Mouse (Mus musculus) forebrain, embryonic 14.5 days (tissue): Measurements from ENCODE around the gene Rnf181. TPM values are rescaled to one million over a fixed set of nuclear protein-coding genes. Genes with fewer than 3 reads are reported as not detected.

ENCODE experiments used
- ATAC-seq: fragments of 200-750 bp; cut with Nextera tagmentation; 2 replicates; pipeline ENCODE4 v1.8.0; 2017; ENCODE audit warnings: mild to moderate bottlenecking, moderate library complexity
- DNase-seq: peaks from one replicate; pipeline ENCODE4 v3.0.0-alpha.2; 2015; ENCODE audit warnings: low spot score
- H3K27ac ChIP-seq: fragments of 300-500 bp; sonication (generic); 2 replicates; pipeline ENCODE4 v1.5.1; 2014; ENCODE audit warnings: low read depth, mild to moderate bottlenecking, control low read depth, low read length, moderate library complexity
- H3K27me3 ChIP-seq: fragments of 300-500 bp; sonication (generic); replicated peaks from 2 replicates; pipeline ENCODE4 v1.6.1; 2014; ENCODE audit warnings: low read length, control low read depth, mixed read lengths; ENCODE audit not compliant: control insufficient read depth, insufficient read depth
- H3K36me3 ChIP-seq: fragments of 300-500 bp; sonication (generic); 2 replicates; pipeline ENCODE4 v1.6.1; 2014; ENCODE audit warnings: low read length, control low read depth; ENCODE audit not compliant: control insufficient read depth, insufficient read depth
- H3K4me1 ChIP-seq: fragments of 300-500 bp; sonication (generic); 2 replicates; pipeline ENCODE4 v1.6.1; 2014; ENCODE audit warnings: antibody characterized with exemption, low read length, control low read depth; ENCODE audit not compliant: control insufficient read depth, insufficient read depth
- H3K4me2 ChIP-seq: fragments of 300-500 bp; sonication (generic); 2 replicates; pipeline ENCODE4 v1.6.1; 2014; ENCODE audit warnings: mild to moderate bottlenecking, control low read depth, low read length
- H3K4me3 ChIP-seq: fragments of 300-500 bp; sonication (generic); 2 replicates; pipeline ENCODE4 v1.5.1; 2014; ENCODE audit warnings: low read depth, low read length, control low read depth
- H3K9ac ChIP-seq: fragments of 300-500 bp; sonication (generic); 2 replicates; pipeline ENCODE4 v1.6.1; 2014; ENCODE audit warnings: mild to moderate bottlenecking, low read length, control low read depth, moderate library complexity
- H3K9me3 ChIP-seq: fragments of 300-500 bp; sonication (generic); replicated peaks from 2 replicates; pipeline ENCODE4 v1.6.1; 2016; ENCODE audit warnings: low read length, control low read depth, mixed read lengths; ENCODE audit not compliant: control insufficient read depth
- WGBS: fragments of 180-500 bp; shearing (Covaris S2); extraction: QIAGEN DNeasy Blood & Tissue Kit; methylation state at CpG from one replicate; pipeline ENCODE4 v1.1.7; 2014; 5-methylcytosine and 5-hydroxymethylcytosine counted together
- polyA plus RNA-seq: library from polyadenylated mRNA; unstranded; fragments of >200 nt; fragmentation: Nextera tagmentation; extraction: Ambion mirVana; gene quantifications from 2 replicates; pipeline ENCODE4 v1.2.1, GENCODE M21; 2014

The Rnf181 gene
- polyA plus RNA-seq, 1 experiment from 2014 or later: 123 TPM

DNA sequence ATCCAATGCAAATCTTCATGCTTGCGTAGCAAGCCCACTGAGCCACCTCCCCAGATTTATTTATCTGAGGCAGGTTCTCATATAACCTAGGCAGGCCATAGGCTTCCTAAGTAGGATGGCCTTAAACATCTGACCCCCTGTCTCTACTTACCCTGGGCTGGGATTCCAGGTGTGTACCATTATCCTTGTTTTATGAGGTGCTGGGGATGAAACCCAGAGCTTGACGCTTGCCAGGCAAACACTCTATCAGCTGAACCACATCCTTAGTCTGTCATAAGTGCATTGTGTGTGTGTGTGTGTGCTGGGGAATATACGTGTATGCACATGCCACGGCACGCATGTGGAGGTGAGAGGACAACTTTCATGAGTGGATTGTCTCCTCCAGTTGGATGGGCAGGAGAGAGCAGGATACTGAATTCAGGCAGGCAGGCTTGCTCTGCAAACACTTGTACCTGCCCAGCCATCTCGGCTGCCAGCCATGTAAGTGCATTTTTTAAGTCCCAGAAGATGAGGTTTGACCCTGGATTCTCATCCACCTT, 22.1 kb upstream of the Rnf181 start:
- 93% methylated on average over 6 of the region's 6 CpGs for WGBS
- Histone ChIP-seq H3K36me3 (no peaks in the 10 kb centered on the region), H3K4me1 (peaks cover 10% of the 10 kb centered on the region; the same call in 1 of the 2 replicates), H3K4me3 (no peak overlapping the region), H3K4me2 (no peak overlapping the region), H3K27ac (no peak overlapping the region), H3K9me3 (no peaks in the 10 kb centered on the region), H3K9ac (no peak overlapping the region), H3K27me3 (0 out of 2 replicates have a peak, but pooled peaks cover 4% of the 10 kb centered on the region)
- no peak for DNase-seq
- ATAC-seq: no peak

DNA sequence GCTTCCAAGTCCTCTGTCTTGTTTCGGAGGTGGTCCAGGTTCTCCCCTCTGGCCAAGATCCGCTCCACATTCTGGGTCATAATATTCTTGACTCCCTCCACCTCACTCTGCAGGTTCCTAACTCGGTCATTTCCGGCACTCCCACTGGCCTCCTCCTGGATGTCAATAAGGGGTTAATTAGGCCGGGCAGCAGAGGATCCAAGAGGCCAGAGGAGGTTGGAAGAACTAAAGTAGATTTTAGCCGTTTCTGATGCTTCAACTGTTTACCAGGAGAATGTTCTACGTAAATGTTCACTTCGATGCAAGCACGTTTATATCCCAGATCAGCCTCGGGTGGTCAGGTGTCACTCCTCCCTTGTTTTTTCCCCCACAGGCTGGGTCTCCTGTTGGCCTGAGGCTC, 21.5 kb upstream of the Rnf181 start:
- DNase-seq: no peak
- H3K27ac ChIP-seq: no peak overlapping the region
- H3K4me1 ChIP-seq: peaks cover 10% of the 10 kb centered on the region; the same call in 1 of the 2 replicates
- 65% methylated on average over 10 of the region's 10 CpGs for whole genome bisulfite sequencing
- ATAC-seq: no peak
- no peak overlapping the region for H3K9ac ChIP-seq
- H3K9me3 ChIP-seq: no peaks in the 10 kb centered on the region
- no peaks in the 10 kb centered on the region for H3K36me3 ChIP-seq
- H3K4me3 ChIP-seq: no peak overlapping the region
- H3K27me3 ChIP-seq: 0 out of 2 replicates have a peak, but pooled peaks cover 4% of the 10 kb centered on the region
- H3K4me2 ChIP-seq: no peak overlapping the region

DNA sequence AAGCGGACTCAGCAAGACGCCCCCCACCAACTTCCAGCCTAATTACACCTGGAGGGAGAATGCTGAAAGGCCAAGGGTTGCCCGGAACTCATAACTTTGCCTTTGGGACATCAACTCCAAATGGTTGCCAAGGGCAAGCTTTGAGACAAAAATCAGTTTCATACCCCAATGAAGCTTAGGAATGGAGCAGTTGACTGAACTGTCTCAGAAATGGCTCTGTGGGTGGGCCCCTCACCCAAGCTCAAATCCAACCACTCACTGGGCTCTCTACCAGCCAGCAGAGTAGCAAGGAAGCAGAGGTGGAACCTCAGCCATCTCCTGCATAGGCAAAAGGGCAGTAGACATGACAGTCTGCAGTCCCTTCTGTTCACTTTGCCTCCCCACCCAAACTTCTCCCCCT, 21.1 kb upstream of the Rnf181 start:
- Histone ChIP-seq H3K9me3 (no peaks in the 10 kb centered on the region), H3K9ac (no peak overlapping the region)

DNA sequence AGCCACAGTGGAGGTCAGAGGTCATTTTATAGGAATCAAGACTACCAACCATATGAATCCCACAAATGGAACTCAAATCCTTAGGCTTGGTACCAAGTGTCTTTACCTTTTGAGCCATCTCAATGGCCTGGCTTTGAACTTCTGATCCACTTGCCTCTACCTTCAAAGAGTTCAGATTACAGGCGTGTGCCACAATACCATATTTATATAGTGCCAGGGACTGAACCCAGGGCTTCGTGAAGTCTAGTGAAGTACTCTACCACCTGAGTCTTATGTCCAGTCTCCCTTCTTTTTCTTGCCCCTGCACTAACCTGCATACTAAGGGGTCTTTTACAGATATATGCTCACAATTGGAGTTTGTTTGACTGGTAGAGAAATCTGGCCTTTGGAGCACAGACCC, 19.8 kb upstream of the Rnf181 start:
- 0 out of 2 replicates have a peak, but pooled peaks cover 4% of the 10 kb centered on the region for H3K27me3 ChIP-seq
- 94% methylated on average over 2 of the region's 2 CpGs for WGBS
- ATAC-seq: no peak
- no peaks in the 10 kb centered on the region for H3K36me3 ChIP-seq
- no peak for DNase-seq
- no peak overlapping the region for H3K27ac ChIP-seq
- H3K9me3 ChIP-seq: no peaks in the 10 kb centered on the region
- H3K4me1 ChIP-seq: peaks cover 10% of the 10 kb centered on the region; the same call in 1 of the 2 replicates
- H3K9ac ChIP-seq: no peak overlapping the region
- no peak overlapping the region for H3K4me2 ChIP-seq
- no peak overlapping the region for H3K4me3 ChIP-seq

More for the DNA sequence above, 21.1 kb upstream of the Rnf181 start:
- no peak overlapping the region for H3K27ac ChIP-seq
- ATAC-seq (no peak), DNase-seq (no peak)
- H3K27me3 ChIP-seq: 0 out of 2 replicates have a peak, but pooled peaks cover 4% of the 10 kb centered on the region
- no peak overlapping the region for H3K4me3 ChIP-seq
- WGBS: 73% methylated on average over 3 of the region's 3 CpGs
- no peaks in the 10 kb centered on the region for H3K36me3 ChIP-seq
- no peak overlapping the region for H3K4me2 ChIP-seq
- peaks cover 10% of the 10 kb centered on the region; the same call in 1 of the 2 replicates for H3K4me1 ChIP-seq

DNA sequence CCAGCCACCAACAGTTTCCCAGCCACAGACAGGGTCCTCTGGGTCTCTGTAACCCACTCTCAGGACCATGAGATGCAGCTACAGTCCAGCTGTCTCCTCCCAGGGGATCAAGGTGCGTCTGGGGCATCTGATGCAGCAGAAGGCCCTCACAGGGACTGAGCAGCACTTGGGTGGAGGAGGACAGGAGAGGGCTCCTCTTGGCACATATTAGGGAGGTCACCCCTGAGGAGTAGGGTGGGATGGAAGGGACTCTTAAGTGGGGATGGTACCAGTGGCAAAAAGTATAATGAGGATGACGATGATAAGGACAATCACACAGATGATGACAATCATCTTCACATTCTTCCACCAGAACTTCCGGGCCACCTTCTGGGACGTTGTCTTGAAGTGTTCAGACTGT, 18.5 kb upstream of the Rnf181 start:
- Histone ChIP-seq H3K36me3 (no peaks in the 10 kb centered on the region), H3K4me3 (no peak overlapping the region), H3K27me3 (0 out of 2 replicates have a peak, but pooled peaks cover 9% of the 10 kb centered on the region), H3K27ac (no peak overlapping the region), H3K4me1 (peaks cover 10% of the 10 kb centered on the region), H3K4me2 (no peak overlapping the region), H3K9ac (no peak overlapping the region), H3K9me3 (no peaks in the 10 kb centered on the region)
- DNase-seq (no peak), ATAC-seq (no peak)
- WGBS: 89% methylated on average over 4 of the region's 4 CpGs

DNA sequence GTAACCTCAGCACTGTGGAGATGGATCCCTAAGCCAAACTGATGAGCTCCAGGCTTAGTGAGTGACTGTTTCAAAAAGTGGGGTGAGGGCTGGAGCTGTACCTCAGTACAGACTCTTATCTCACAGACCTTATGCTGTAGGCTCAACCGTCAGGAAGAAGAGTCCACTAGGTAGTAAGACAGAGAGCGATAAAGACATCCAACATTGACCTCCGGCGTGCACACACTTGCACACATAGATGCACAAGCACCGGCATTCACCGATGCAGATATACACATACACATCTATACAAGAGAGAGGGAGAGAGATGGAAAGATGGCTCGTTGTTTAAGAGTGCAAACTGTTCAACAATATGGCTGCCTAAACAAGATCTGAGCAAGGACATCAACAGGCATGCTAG, 17.2 kb upstream of the Rnf181 start:
- H3K27me3 ChIP-seq: peaks cover 19% of the 10 kb centered on the region
- ATAC-seq (no peak), DNase-seq (no peak)
- H3K4me2 ChIP-seq: no peak overlapping the region
- no peak overlapping the region for H3K9ac ChIP-seq
- H3K36me3 ChIP-seq: no peaks in the 10 kb centered on the region
- peaks cover 5% of the 10 kb centered on the region; the same call in 1 of the 2 replicates for H3K4me1 ChIP-seq
- H3K9me3 ChIP-seq: no peaks in the 10 kb centered on the region
- WGBS: 93% methylated on average over 7 of the region's 7 CpGs
- no peak overlapping the region for H3K4me3 ChIP-seq
- H3K27ac ChIP-seq: no peak overlapping the region

DNA sequence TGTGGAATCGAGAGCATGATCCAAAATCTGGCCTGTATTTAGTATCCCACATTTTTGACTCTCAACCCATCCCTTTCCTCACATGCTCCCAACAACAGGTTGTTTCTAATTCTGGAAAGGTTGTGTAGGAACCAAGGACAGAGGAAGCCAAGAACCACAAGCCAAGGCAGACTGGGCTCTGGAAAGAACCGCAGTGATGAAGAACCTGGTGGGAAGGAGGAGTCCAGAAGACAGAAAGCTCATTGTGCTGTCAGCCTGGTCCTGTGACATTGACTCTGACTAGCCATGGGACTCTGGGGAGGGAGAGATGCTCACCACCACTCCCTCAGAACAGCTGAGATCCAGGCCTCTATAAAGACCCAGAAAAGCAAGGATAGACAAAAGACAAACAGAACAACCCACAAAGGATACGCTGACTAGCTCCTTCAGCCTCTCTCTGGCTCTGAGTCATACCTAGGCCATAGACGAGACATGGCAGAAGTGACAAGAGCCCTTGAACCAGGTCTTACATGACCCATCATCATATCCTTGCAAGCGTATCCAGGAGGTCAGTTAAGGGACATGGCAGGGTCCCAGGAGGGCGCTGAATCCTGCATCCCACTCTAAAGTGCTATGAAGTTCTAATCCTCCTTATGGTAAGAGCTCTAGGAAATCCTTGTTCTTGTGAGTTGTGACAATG, 16.5 kb upstream of the Rnf181 start:
- H3K4me2 ChIP-seq: no peak overlapping the region

DNA sequence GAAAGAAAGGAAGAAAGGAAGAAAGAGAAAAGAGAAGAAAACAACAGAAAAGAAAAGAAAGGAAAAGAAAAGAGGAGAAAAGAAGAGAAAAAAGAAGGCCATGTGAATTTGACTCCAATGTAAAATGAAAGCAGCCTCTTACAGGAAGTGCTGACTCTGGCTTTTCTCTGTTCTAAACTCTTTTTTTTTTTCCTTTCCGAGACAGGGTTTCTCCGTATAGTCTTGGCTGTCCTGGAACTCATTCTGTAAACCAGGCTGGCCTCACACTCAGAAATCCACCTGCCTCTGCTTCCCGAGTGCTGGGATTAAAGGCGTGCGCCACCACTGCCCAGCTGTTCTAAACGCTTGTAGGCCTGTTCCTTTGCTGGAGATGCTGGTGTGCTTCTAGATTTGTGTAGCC, 15.7 kb upstream of the Rnf181 start:
- H3K27ac ChIP-seq: no peak overlapping the region
- H3K36me3 ChIP-seq: no peaks in the 10 kb centered on the region
- no peak overlapping the region for H3K9ac ChIP-seq
- no peak overlapping the region for H3K4me3 ChIP-seq
- peaks cover 5% of the 10 kb centered on the region; the same call in 1 of the 2 replicates for H3K4me1 ChIP-seq
- DNase-seq (no peak), ATAC-seq (no peak)
- H3K4me2 ChIP-seq: no peak overlapping the region
- WGBS: 81% methylated on average over 6 of the region's 6 CpGs
- no peaks in the 10 kb centered on the region for H3K9me3 ChIP-seq
- peaks cover 19% of the 10 kb centered on the region for H3K27me3 ChIP-seq

More for the DNA sequence above, 16.5 kb upstream of the Rnf181 start:
- WGBS: 83% methylated on average over 6 of the region's 6 CpGs
- H3K36me3 ChIP-seq: no peaks in the 10 kb centered on the region
- no peak overlapping the region for H3K9ac ChIP-seq
- no peaks in the 10 kb centered on the region for H3K9me3 ChIP-seq
- no peak for DNase-seq
- H3K27me3 ChIP-seq: peaks cover 19% of the 10 kb centered on the region
- H3K4me3 ChIP-seq: no peak overlapping the region
- H3K4me1 ChIP-seq: peaks cover 5% of the 10 kb centered on the region; the same call in 1 of the 2 replicates
- no peak overlapping the region for H3K27ac ChIP-seq
- ATAC-seq: no peak
